Mouse (Mus musculus): ENCODE results near the gene Bphl.

DNA sequence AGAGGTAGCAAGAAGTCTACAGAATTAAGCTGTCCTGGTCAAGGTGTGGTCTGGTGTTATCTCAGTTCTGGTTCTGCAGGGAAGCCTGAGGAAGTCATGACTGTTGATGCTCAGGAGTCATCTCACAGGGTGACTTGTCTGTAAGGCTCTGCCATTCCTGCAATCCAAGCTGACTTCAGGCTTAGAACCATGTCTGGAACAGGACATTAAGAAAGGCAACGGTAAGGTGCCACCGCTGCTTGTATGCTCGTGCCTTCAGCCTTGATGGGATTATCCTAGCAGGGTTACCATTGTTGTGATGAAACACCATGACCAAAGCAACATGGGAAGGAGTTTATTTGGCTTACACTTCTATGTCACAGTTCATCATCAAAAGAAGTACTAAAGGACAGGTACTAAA, 10.1 kb downstream of the Bphl start:
- TF ChIP-seq CEBPB (IDR thresholded peaks at IDR 0.05; ENCODE audit: insufficient read depth, poor library complexity, severe bottlenecking): no peak
- TF ChIP-seq POLR2AphosphoS2 (IDR thresholded peaks at IDR 0.05; ENCODE audit: insufficient read length, low read depth): no peak
- no peak for TF ChIP-seq POLR2A (IDR thresholded peaks at IDR 0.05; ENCODE audit: insufficient read length, low read depth)
- no peak for TF ChIP-seq MAX (IDR thresholded peaks at IDR 0.05; ENCODE audit: low read depth)
- TF ChIP-seq USF1 (IDR thresholded peaks at IDR 0.05; ENCODE audit: low read depth): no peak
- no peak for TF ChIP-seq TCF12 (IDR thresholded peaks at IDR 0.05; ENCODE audit: insufficient read depth, poor library complexity, severe bottlenecking)
- TF ChIP-seq MYOG (IDR thresholded peaks at IDR 0.05; ENCODE audit: control insufficient read depth in 1 of 3, insufficient read depth in 1 of 3, insufficient read length in 2 of 3, low read depth in 2 of 3): no peak
- TF ChIP-seq E2F4 (IDR thresholded peaks at IDR 0.05; ENCODE audit: insufficient read depth): no peak
- no peak for TF ChIP-seq MYOD1 (IDR thresholded peaks at IDR 0.05; ENCODE audit: control insufficient read depth in 1 of 3, insufficient read length in 2 of 3, low read depth in 2 of 3)

Measured in myocyte (in vitro differentiated cells).